Mouse (Mus musculus): ENCODE measurements around the gene Stk36. TPM values are rescaled to one million over a fixed set of nuclear protein-coding genes. Genes with fewer than 3 reads are reported as not detected.

Gene Stk36
- 1 to 10 TPM; 3.7 to 6.9 TPM for total RNA-seq (2021)

GRCm38 (mm10) chr1:74601267-74601962 lies at the start of gene Stk36, which contains the start of gene Rnf25:
Gene Stk36 (plus strand): TSS chr1:74601445.
Gene Rnf25 (minus strand): TSS chr1:74601397.
- DNase-seq (ENCODE audit: low spot score in 2 of 2), result peak; percentile 86
- intact Hi-C loops (cut with DNase I), result loop anchor here (1.0 kb wide), 1 partner anchor 13 kb away; the partner anchor contains the start of genes Bcs1l and Zfp142

DNA sequence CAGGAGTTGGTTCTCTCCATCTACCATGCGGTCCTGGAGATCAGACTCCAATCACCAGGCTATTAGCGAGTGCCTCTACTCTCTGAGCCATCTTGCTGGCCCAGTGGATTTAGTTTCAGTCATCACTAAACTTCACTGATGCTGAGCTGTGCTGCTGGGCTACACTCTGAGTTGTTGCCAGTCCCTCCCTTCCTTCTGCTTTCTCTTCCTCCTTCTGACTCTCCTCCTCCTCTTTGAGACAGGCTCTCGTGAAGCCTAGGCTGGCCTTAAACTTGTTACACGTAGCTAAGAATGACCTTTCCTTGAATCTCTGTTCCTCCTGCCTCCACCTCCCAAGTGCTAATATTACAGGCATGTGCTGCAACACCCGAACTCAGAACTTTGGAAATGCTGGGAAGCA lies 42.2 kb upstream of the Stk36 start:
- intact Hi-C loops (cut with DNase I), result no loop called here
- no peak for DNase-seq (ENCODE audit: low spot score in 2 of 2)

DNA sequence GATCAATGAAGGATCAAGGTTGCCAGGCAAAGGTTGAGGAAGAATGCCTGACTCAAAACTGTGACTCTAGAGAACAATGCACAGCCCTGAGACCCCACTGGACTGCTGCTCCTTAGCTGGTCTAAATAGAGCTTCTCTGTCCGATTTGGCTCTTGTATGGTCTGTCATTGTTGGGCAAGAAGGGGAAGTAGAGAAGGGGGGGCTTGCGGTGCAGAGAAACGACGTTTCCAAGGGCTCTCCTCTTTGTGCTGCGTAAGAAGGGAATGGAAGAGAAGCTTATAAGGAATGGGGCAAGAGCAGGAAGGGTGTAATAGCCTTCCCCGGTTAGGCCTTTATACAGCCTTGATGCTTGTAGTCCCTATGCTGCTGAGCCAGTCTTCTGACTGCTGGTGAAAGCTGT lies 35.4 kb upstream of the Stk36 start:
- intact Hi-C loops (cut with DNase I), result no loop called here
- DNase-seq (ENCODE audit: low spot score in 2 of 2), result no peak

DNA sequence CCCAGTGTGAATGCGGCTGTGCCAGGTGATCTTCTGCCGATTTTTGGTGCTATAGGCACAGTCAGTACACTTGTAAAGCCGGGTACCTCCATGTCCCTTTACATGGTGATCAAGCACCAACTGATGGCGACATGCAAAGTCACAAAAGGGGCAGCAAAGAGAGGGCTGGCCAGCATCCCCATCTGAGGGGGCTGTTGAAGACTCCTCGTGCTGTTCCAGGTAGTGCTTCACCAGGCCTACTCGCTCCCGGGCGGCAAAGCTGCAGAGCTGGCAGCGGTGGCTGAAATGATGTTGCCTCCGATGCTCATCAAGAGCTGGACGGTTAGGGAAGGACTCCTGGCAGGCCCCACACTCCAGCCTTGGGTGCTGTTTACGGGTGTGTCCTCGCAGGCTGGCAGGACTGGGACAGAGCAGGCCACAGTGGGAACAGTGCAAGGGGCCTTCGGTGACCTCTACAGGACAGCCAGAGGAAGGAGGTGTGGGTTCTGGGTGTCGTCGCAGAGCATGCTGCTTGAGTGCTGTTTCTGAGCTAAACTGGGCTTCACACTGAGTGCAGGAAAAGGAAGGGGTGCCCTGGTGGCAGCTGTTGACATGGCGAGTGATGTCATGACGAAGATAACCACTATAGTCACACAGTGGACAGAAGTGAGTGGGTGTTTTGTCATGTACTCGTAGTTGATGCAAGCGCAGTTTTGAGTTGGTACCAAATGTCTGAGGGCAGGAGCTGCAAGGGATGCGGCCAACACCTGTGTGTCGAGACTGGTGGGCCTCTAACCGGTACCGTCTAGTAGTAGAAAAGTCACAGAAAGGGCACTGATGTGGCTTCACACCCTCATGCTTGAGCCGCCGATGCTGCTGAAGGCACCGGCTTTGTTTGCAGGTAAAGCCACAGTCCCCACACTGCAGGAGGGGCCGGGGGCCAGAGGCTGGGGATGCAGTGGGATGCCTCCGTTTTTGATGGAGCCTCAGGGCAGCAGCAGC lies 31.2 kb upstream of the Stk36 start:
- no peak for DNase-seq (ENCODE audit: low spot score in 2 of 2)
- intact Hi-C loops (cut with DNase I), result no loop called here

- no peak for DNase-seq (ENCODE audit: low spot score in 2 of 2)
- intact Hi-C loops (cut with DNase I), result loop anchor here (10.0 kb wide), 2 partner anchors 82 to 298 kb away; partner anchors contain the start of genes Aamp, Pnkd and Ttll4
These were observed 18.6 kb upstream of the Stk36 start for GRCm38 (mm10) chr1:74582621-74583020.

DNA sequence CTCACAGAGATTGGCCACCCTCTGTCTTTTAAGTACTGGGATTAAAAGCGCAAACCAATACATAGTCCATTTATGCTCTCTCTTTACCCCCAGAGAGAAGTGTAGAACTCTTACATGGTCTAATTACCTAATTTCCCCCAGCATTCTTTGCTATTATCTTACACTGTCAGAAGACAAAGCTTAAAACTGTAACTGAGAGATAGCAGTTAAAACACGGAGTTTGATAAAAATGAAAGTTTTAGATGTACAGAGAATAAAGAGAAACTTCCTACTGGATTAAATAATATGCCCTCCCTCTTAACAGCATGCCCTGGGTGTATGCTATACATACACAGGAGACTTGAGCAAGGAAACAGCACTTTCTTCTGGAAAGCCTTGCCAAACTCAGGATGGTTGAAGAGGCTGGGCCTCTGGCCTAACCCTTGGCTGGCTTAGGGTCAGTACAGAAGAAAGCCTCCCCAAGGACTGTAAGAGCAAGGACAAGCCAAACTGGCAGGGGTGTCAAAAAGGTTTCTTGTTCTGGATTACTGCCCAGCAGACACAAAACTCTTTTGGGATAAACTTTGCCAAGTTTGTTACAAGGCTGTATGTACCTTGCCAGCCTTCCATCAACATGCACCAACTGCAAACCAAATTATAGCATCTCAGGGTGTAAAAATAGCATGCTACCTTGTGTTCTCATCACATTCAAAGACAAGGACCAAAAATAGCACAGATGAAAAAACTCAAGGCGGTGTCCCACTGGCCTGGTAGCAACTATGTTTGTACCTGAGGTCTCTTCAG lies 16.4 kb upstream of the Stk36 start:
- intact Hi-C loops (cut with DNase I), result loop anchor here (5.0 to 10.0 kb wide), 3 partner anchors 78 to 300 kb away; partner anchors contain the start of genes Aamp, Cnot9, Pnkd and Ttll4
- no peak for DNase-seq (ENCODE audit: low spot score in 2 of 2)

- intact Hi-C loops (cut with DNase I), result loop anchor here (5.0 to 10.0 kb wide), 3 partner anchors 77 to 303 kb away; partner anchors contain the start of genes Aamp, Cnot9, Pnkd and Ttll4
- no peak for DNase-seq (ENCODE audit: low spot score in 2 of 2)
These were observed 13.9 kb upstream of the Stk36 start for GRCm38 (mm10) chr1:74587233-74587772.

GRCm38 (mm10) chr1:74587773-74588445 lies 13.3 kb upstream of the Stk36 start, which contains the start of the genes Zfp142 and Bcs1l:
Gene Zfp142 (minus strand): TSS chr1:74588246.
Gene Bcs1l (plus strand): TSS chr1:74588289.
- DNase-seq (ENCODE audit: low spot score in 2 of 2), result peak; percentile 98
- intact Hi-C loops (cut with DNase I), result loop anchor here (1.0 to 10.0 kb wide), 4 partner anchors 13 to 303 kb away; partner anchors contain the start of genes Aamp, Cnot9, Pnkd and Rnf25

GRCm38 (mm10) chr1:74594434-74594833 lies 6.8 kb upstream of the Stk36 start:
- DNase-seq (ENCODE audit: low spot score in 2 of 2), result no peak
- intact Hi-C loops (cut with DNase I), result no loop called here

- DNase-seq (ENCODE audit: low spot score in 2 of 2), result no peak
These were observed 561 bp upstream of the Stk36 start for GRCm38 (mm10) chr1:74600501-74601266.

GRCm38 (mm10) chr1:74624183-74624582 lies 22.9 kb downstream of the Stk36 start:
- intact Hi-C loops (cut with DNase I), result no loop called here
- DNase-seq (ENCODE audit: low spot score in 2 of 2), result no peak

More at GRCm38 (mm10) chr1:74600501-74601266, 561 bp upstream of the Stk36 start:
- intact Hi-C loops (cut with DNase I), result loop anchor here (1.0 kb wide), 1 partner anchor 12 kb away; the partner anchor contains the start of genes Bcs1l and Zfp142

DNA sequence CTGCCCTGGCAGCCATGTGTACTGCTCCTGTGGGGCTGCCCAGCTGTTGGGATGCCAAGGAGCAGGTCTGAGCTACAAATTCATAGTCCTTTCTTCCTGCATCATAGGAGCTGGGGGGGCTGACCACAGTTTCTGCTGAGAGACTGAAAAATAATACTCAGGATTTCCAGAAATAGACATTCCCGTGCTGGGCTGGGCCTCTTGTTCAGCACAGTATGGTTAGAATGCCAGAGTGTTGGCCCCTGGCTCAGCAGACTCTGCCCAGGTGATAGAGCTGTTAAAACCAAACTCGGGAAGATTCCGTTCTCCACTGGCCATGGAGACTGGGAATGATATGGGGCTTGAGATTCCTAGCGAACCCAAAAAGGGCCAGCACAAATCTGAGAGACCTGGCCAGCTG lies 24.8 kb downstream of the Stk36 start:
- DNase-seq (ENCODE audit: low spot score in 2 of 2), result no peak
- intact Hi-C loops (cut with DNase I), result no loop called here

DNA sequence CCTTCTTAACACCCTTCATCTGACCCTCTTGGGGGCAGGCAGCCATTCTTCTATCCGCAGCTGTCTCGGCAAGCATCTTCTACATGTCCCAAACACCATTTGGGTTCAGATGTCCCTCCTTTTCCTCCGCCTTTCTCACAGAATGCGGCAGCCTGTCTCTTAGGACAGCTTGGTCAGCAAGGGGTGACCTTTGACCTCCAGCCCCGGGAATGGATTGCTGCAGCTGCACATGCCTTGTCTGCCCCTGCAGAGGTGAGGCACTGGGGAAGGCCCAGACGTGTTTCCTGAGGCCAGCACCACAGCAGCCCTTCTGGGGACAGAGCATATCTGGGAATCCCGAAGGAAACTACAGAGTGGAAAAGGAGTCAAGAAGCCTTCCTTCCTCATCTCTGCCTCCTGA lies 26.8 kb downstream of the Stk36 start:
- DNase-seq (ENCODE audit: low spot score in 2 of 2), result no peak
- intact Hi-C loops (cut with DNase I), result no loop called here

DNA sequence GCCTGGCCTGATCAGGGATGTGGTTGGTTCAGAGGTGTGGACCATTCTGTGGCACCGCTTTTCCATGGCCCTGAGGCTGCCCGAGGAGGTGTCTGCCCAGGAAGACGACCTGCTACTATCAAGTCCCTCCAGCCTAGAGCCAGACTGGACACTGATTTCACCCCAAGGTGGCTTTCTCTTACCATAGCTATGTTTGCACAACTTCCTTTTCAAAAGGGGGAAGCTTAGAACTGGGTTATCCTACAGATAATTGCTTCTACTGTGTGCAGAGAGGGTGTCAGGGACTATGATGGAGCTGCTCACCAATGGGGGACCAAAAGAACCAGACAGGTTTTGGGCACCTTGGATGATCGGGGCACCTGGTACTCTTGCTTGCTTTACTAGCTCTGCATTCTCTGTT lies 31.5 kb downstream of the Stk36 start:
- DNase-seq (ENCODE audit: low spot score in 2 of 2), result no peak
- intact Hi-C loops (cut with DNase I), result no loop called here

GRCm38 (mm10) chr1:74643524-74643923 lies 42.3 kb downstream of the Stk36 start:
- intact Hi-C loops (cut with DNase I), result loop anchor here (10.0 kb wide), 1 partner anchor 121 kb away; no protein-coding TSS in a partner anchor
- no peak for DNase-seq (ENCODE audit: low spot score in 2 of 2)

DNA sequence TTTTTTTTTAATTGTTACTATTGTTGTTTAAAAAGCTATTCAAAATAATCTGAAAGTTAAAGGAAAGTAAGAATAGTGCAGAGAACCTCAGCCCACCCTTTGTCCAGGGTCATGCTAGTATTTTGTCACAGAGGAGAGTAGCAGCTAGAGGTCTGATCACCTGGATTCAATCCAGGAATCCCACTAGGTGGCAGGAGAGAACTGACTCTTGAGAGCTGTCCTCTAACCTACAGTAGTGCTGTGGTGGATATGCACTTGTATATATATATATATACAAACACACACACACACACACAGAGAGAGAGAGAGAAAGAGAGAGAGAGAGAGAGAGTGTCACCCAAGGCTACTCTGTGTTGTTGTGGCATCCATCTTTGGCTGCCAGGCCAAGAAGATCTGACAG lies 42.7 kb downstream of the Stk36 start:
- intact Hi-C loops (cut with DNase I), result loop anchor here (10.0 kb wide), 1 partner anchor 121 kb away; no protein-coding TSS in a partner anchor

GRCm38 (mm10) chr1:74661448-74662195 lies 60.4 kb downstream of the Stk36 start, which contains the start of gene Ttll4:
Gene Ttll4 (plus strand): TSS chr1:74661745.
- DNase-seq (ENCODE audit: low spot score in 2 of 2), result peak; percentile 88
- intact Hi-C loops (cut with DNase I), result loop anchor here (10.0 kb wide), 1 partner anchor 77 kb away; the partner anchor contains the start of genes Bcs1l and Zfp142

More for the DNA sequence above, 42.7 kb downstream of the Stk36 start:
- no peak for DNase-seq (ENCODE audit: low spot score in 2 of 2)
